In the genomic region with DNA sequence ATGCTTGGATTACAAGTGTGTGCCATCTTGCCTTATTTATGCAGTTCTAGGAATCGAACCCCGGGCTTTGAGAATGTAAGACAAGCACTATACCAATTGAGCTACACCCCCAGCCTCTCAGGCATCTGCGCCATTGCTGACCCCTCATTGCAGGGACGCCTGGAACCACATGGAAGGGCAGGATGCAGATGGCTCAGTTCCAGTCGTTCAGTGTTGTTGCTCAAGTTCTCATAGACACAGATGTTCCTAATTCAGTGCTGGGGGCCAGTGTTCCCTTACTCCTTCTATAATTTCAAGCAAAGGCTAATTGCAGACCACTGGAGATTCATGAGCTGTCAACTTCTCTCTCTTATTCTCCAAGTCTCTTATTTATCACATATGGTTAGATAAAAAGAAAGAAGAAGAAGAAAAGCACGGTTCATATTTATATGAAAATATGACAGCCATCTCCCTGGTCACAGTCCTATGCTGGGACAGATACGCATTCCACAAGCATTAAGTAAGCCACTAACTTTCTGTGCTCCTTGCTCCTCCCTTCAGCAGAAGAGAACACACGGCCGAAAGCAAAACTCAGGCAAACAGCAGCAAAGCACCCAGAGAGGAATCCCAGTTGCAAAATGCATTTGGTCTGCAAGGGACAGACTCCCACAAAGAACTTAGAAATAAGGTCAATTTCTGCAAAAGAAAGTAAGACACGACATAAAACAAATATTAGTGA, we compare ENCODE assay signal across 8 mouse cellular contexts. TPM values are rescaled to one million over a fixed set of nuclear protein-coding genes. Genes with fewer than 3 reads are reported as not detected.
DNase-seq lines count a peak whose midpoint lies in the region; ATAC-seq lines count a peak whose summit lies in the region.

No protein-coding gene starts in this region.

- H3K4me2 ChIP-seq in hindbrain, embryonic 14.5 days (replicated peaks) = no peak overlapping the region
- no peak overlapping the region for H3K4me2 ChIP-seq in hindbrain, embryonic 12.5 days (replicated peaks)

- ATAC-seq in hindbrain, embryonic 14.5 days (ENCODE audit: low FRiP score) = no peak
- no peak for ATAC-seq in hindbrain, embryonic 12.5 days (ENCODE audit: low FRiP score)

- H3K4me3 ChIP-seq in hindbrain, embryonic 14.5 days (replicated peaks; ENCODE audit: low read length) = no peak overlapping the region
- H3K4me3 ChIP-seq in hindbrain, embryonic 12.5 days = no peak overlapping the region
- no peak overlapping the region for H3K4me3 ChIP-seq in limb, embryonic 10.5 days

- DNase-seq in hindbrain, embryonic 14.5 days (ENCODE audit: low spot score) = no peak
- peak; percentile 58 for DNase-seq in heart, adult 8-10 months (ENCODE audit: low spot score)
- DNase-seq in limb, embryonic 10.5 days (ENCODE audit: low spot score) = peak; percentile 47
- peak; percentile 44 for DNase-seq in mesoderm, embryonic 11.5 days (ENCODE audit: low read depth, low spot score)
- DNase-seq in adrenal gland, postnatal 14 days = no peak
- no peak for DNase-seq in cerebellum, adult 9-10 months
- no peak for DNase-seq in left cerebral cortex, adult 18-20 months (ENCODE audit: low spot score in 2 of 2)

- no peaks in the 10 kb centered on the region for H3K9me3 ChIP-seq in hindbrain, embryonic 14.5 days (ENCODE audit: control insufficient read depth, low read length)
- H3K9me3 ChIP-seq in hindbrain, embryonic 12.5 days (replicated peaks) = no peaks in the 10 kb centered on the region
- H3K9me3 ChIP-seq in limb, embryonic 10.5 days (replicated peaks) = no peaks in the 10 kb centered on the region

- 76% methylated on average over 10 of the region's 10 CpGs for WGBS in hindbrain, embryonic 14.5 days
- 65% methylated on average over 10 of the region's 10 CpGs for WGBS in hindbrain, embryonic 12.5 days
- WGBS in limb, embryonic 10.5 days = 46% methylated on average over 10 of the region's 10 CpGs

- no peak overlapping the region for H3K9ac ChIP-seq in hindbrain, embryonic 14.5 days
- H3K9ac ChIP-seq in hindbrain, embryonic 12.5 days = no peak overlapping the region

- H3K27ac ChIP-seq in hindbrain, embryonic 14.5 days = 0 out of 2 replicates have a peak overlapping the region, but pooled peaks have one; percentile 32
- no peak overlapping the region for H3K27ac ChIP-seq in hindbrain, embryonic 12.5 days
- H3K27ac ChIP-seq in limb, embryonic 10.5 days = peak overlapping the region; percentile 61; the same call in 1 of the 2 replicates

- H3K27me3 ChIP-seq in hindbrain, embryonic 14.5 days (ENCODE audit: control insufficient read depth, insufficient read depth, low read length) = no peaks in the 10 kb centered on the region
- H3K27me3 ChIP-seq in hindbrain, embryonic 12.5 days = no peaks in the 10 kb centered on the region
- no peaks in the 10 kb centered on the region for H3K27me3 ChIP-seq in limb, embryonic 10.5 days (ENCODE audit: low read depth, poor library complexity, severe bottlenecking)

- H3K36me3 ChIP-seq in hindbrain, embryonic 14.5 days (replicated peaks; ENCODE audit: control insufficient read depth, insufficient read depth) = no peaks in the 10 kb centered on the region
- H3K36me3 ChIP-seq in hindbrain, embryonic 12.5 days = no peaks in the 10 kb centered on the region
- H3K36me3 ChIP-seq in limb, embryonic 10.5 days = no peaks in the 10 kb centered on the region

- no peaks in the 10 kb centered on the region for H3K4me1 ChIP-seq in hindbrain, embryonic 14.5 days (replicated peaks; ENCODE audit: control insufficient read depth, insufficient read depth, low read length)
- H3K4me1 ChIP-seq in hindbrain, embryonic 12.5 days = peaks cover 8% of the 10 kb centered on the region; the same call in 1 of the 2 replicates
- H3K4me1 ChIP-seq in limb, embryonic 10.5 days = peaks cover 34% of the 10 kb centered on the region

RNA-seq across cellular contexts. Expression of a gene that starts 22.3 kb away (rescaled TPM):
- 14.4 and 16.8 TPM in 2 replicates for polyA plus RNA-seq in hindbrain, embryonic 14.5 days (2014; fragmentation: Nextera tagmentation; extraction: Ambion mirVana)
- 13.8 and 15.3 TPM in 2 replicates for polyA plus RNA-seq in hindbrain, embryonic 12.5 days (2016; fragmentation: Nextera tagmentation; extraction: Ambion mirVana)
- total RNA-seq in heart, adult 8-10 months (2022) = 10 to 100 TPM; 10.7 to 12.1 (median 11.7) TPM
- polyA plus RNA-seq in limb, embryonic 10.5 days (2016; fragmentation: Nextera tagmentation; extraction: Ambion mirVana) = 13.4 and 16.0 TPM in 2 replicates
- 22.5 and 29.0 TPM in 2 replicates for total RNA-seq in adrenal gland, postnatal 14 days (2021)
- 10 to 100 TPM; 14.4 to 14.5 TPM for total RNA-seq in left cerebral cortex, adult 18-20 months (2021)

Comparison
In these comparisons a context has a peak if more than half of its experiments do, and no peak if none do; other contexts are left out.
1. DNase-seq: peak in heart, adult 8-10 months (single experiment), limb, embryonic 10.5 days (single experiment) and mesoderm, embryonic 11.5 days (single experiment); none in hindbrain, embryonic 14.5 days (single experiment), adrenal gland, postnatal 14 days (single experiment), cerebellum, adult 9-10 months (single experiment) and left cerebral cortex, adult 18-20 months (0 of 2).